Mouse (Mus musculus) hindbrain, embryonic 14.5 days (tissue): ENCODE data around the gene Ltv1. TPM values are rescaled to one million over a fixed set of nuclear protein-coding genes. Genes with fewer than 3 reads are reported as not detected.
A peak's percentile ranks its signal among the peaks of the same experiment; 100 is the strongest.

Source experiments
- ATAC-seq: fragments of 200-750 bp; cut with Nextera tagmentation; 2 replicates; pipeline ENCODE4 v1.8.0; 2017; ENCODE audit warnings: moderate number of reproducible peaks, mild to moderate bottlenecking, moderate TSS enrichment, moderate library complexity; ENCODE audit not compliant: low FRiP score
- DNase-seq: peaks from one replicate; pipeline ENCODE4 v3.0.0-alpha.2; 2015; ENCODE audit warnings: low spot score
- H3K27ac ChIP-seq: fragments of 300-500 bp; sonication (generic); 2 replicates; pipeline ENCODE4 v1.5.1; 2014; ENCODE audit warnings: mild to moderate bottlenecking, moderate library complexity
- H3K27me3 ChIP-seq: fragments of 300-500 bp; sonication (generic); 2 replicates; pipeline ENCODE4 v1.6.1; 2014; ENCODE audit warnings: mild to moderate bottlenecking, low read length, mixed read lengths; ENCODE audit not compliant: control insufficient read depth, insufficient read depth
- H3K36me3 ChIP-seq: fragments of 300-500 bp; sonication (generic); replicated peaks from 2 replicates; pipeline ENCODE4 v1.6.1; 2014; ENCODE audit not compliant: control insufficient read depth, insufficient read depth
- H3K4me1 ChIP-seq: fragments of 300-500 bp; sonication (generic); replicated peaks from 2 replicates; pipeline ENCODE4 v1.6.1; 2014; ENCODE audit warnings: antibody characterized with exemption, low read length, mixed read lengths; ENCODE audit not compliant: control insufficient read depth, insufficient read depth
- H3K4me2 ChIP-seq: fragments of 300-500 bp; sonication (generic); replicated peaks from 2 replicates; pipeline ENCODE4 v1.6.1; 2014; ENCODE audit warnings: mild to moderate bottlenecking, moderate library complexity
- H3K4me3 ChIP-seq: fragments of 300-500 bp; sonication (generic); replicated peaks from 2 replicates; pipeline ENCODE4 v1.5.1; 2014; ENCODE audit warnings: mild to moderate bottlenecking, low read length
- H3K9ac ChIP-seq: fragments of 300-500 bp; sonication (generic); 2 replicates; pipeline ENCODE4 v1.6.1; 2014
- H3K9me3 ChIP-seq: fragments of 300-500 bp; sonication (generic); 2 replicates; pipeline ENCODE4 v1.6.1; 2016; ENCODE audit warnings: low read length; ENCODE audit not compliant: control insufficient read depth
- WGBS: fragments of 180-500 bp; shearing (Covaris S2); extraction: QIAGEN DNeasy Blood & Tissue Kit; methylation state at CpG from one replicate; pipeline ENCODE4 v1.1.7; 2014; 5-methylcytosine and 5-hydroxymethylcytosine counted together
- polyA plus RNA-seq: library from polyadenylated mRNA; unstranded; fragments of >200 nt; fragmentation: Nextera tagmentation; extraction: Ambion mirVana; gene quantifications from 2 replicates; pipeline ENCODE4 v1.2.1, GENCODE M21; 2014

Ltv1 gene
- polyA plus RNA-seq, 1 experiment from 2014 or later = 30.5 TPM

- no peak for ATAC-seq
These were observed 14.9 kb downstream of the Ltv1 start, which contains the start of gene Zc2hc1b for GRCm38 (mm10) chr10:13177973-13178624. TSS of gene Zc2hc1b (minus strand) at chr10:13178023.

DNA sequence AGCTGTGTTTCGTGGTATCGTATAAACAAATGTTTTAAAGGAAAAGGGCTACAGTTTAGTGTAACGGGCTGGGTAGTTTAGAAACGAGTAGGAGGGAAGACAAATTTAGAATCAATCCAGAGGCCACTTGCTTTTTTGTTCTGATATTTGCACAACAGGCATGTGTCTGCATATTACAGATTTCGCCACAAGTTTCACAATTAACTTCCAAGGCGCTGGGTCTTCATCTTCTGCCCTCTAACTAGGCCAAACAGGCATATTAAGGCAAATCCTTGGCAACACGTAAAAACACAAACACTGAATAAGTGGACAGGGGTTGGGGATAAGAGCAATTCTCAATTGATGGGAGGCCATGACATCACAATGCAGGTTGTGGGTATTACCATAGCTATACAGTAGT is 17.1 kb downstream of the Ltv1 start:
- H3K4me3 ChIP-seq = no peak overlapping the region
- no peak for DNase-seq
- no peak overlapping the region for H3K4me2 ChIP-seq
- H3K27me3 ChIP-seq = no peaks in the 10 kb centered on the region
- H3K4me1 ChIP-seq = peaks cover 6% of the 10 kb centered on the region
- H3K9ac ChIP-seq = no peak overlapping the region
- H3K27ac ChIP-seq = no peak overlapping the region
- peaks cover 45% of the 10 kb centered on the region for H3K36me3 ChIP-seq
- WGBS = 95% methylated on average over 7 of the region's 7 CpGs
- ATAC-seq = no peak
- no peaks in the 10 kb centered on the region for H3K9me3 ChIP-seq

More at GRCm38 (mm10) chr10:13177973-13178624, 14.9 kb downstream of the Ltv1 start, which contains the start of gene Zc2hc1b:
- DNase-seq = no peak
- H3K4me3 ChIP-seq = no peak within 1 kb of the TSS
- 61% methylated on average over 7 of the region's 7 CpGs for WGBS
- no peaks in the 10 kb centered on the region for H3K27me3 ChIP-seq
- peaks cover 65% of the 10 kb centered on the region for H3K36me3 ChIP-seq
- no peak within 1 kb of the TSS for H3K27ac ChIP-seq
- H3K9me3 ChIP-seq = no peaks in the 10 kb centered on the region
- H3K9ac ChIP-seq = no peak within 1 kb of the TSS
- no peaks in the 10 kb centered on the region for H3K4me1 ChIP-seq
- no peak within 1 kb of the TSS for H3K4me2 ChIP-seq

- Histone ChIP-seq H3K9me3 (no peaks in the 10 kb centered on the region), H3K9ac (no peak overlapping the region), H3K36me3 (peaks cover 15% of the 10 kb centered on the region), H3K4me2 (no peak overlapping the region), H3K4me1 (peaks cover 12% of the 10 kb centered on the region), H3K27ac (no peak overlapping the region), H3K4me3 (no peak overlapping the region), H3K27me3 (no peaks in the 10 kb centered on the region)
- ATAC-seq (no peak), DNase-seq (peak; percentile 30)
- 61% methylated on average over 10 of the region's 10 CpGs for WGBS
These were observed 20.2 kb downstream of the Ltv1 start for GRCm38 (mm10) chr10:13172798-13173221.

DNA sequence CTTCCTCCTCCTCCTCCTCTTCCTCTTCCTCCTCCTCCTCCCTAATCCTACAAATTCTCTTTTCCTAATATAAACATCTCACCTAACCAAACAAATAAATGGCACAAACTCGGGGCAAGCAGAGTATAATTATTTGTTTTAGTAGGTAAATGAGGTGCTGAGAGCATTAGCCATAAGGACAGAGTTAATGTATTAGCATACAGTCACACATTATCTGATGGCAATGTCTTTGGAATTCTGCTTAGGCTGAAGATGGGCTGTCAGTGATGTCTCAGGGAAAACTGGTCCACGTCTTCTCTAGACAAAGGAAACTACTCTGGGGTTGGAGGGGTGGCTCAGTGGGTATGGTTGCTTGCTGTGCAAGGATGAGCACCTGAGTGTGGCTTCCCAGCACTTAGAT is 21.5 kb downstream of the Ltv1 start:
- DNase-seq (no peak), ATAC-seq (no peak)
- Histone ChIP-seq H3K4me2 (no peak overlapping the region), H3K4me3 (no peak overlapping the region), H3K27ac (no peak overlapping the region), H3K9ac (no peak overlapping the region), H3K9me3 (no peaks in the 10 kb centered on the region), H3K4me1 (peaks cover 12% of the 10 kb centered on the region), H3K27me3 (no peaks in the 10 kb centered on the region), H3K36me3 (peaks cover 1% of the 10 kb centered on the region; the same call in 1 of the 2 replicates)
- 70% methylated on average over 2 of the region's 2 CpGs for WGBS

DNA sequence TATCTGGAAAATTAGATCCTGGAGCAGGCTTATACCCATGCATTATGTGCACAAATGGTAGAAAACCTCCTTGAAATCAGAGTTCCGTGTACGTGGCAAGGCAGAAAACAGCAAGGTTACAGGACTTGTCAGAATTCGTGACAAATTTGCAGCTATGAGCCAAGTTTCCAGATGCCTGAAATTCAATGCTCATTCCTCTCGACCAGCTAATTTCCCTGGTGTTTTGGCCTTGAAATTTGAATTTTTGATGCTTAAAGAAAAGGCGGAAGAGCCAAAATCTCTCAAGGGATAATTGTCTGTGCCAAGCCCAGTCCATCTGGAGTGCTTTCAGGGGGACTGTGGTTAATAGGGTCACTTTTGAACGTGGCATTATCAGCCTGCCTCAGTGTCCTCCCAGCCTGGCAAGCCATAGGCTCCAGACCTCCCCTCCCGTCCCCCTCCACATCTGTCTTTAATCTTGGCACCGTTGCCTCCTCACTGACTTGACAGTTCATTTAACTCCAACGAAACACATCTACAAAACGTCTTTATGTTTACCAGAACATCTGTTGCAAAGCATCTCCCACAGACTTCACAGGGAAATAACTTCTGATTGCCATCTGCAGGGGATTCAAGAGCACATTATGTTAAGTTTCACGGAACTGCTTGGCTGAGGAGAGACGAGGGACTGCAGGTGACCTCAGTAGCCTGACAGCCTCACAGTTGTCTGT is 22.1 kb downstream of the Ltv1 start:
- ATAC-seq (peak; percentile 80), DNase-seq (peak; percentile 65)
- peaks cover 12% of the 10 kb centered on the region for H3K4me1 ChIP-seq
- no peak overlapping the region for H3K27ac ChIP-seq
- no peaks in the 10 kb centered on the region for H3K36me3 ChIP-seq
- WGBS = 35% methylated on average over 12 of the region's 12 CpGs
- H3K4me3 ChIP-seq = no peak overlapping the region
- no peak overlapping the region for H3K4me2 ChIP-seq
- no peaks in the 10 kb centered on the region for H3K27me3 ChIP-seq
- H3K9me3 ChIP-seq = no peaks in the 10 kb centered on the region
- H3K9ac ChIP-seq = no peak overlapping the region

DNA sequence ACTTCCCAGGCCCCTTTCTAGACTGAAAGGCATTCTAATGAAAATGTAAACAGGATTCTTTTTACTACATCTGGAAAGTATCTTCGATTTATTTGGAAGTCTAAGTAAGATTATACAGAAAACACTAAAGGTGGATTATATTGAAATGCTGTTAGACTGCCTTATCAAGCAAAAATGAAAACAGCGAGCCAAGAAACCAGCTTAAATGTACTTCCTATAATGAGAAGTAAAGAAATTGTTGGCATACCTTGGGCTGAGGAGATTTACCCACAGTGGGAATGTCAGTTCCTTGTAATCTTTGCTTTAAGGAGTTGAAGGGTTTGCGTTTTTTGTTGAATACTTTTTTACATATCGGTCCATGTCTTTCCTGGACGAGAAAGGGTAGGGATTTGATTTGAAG is 24.5 kb downstream of the Ltv1 start:
- Histone ChIP-seq H3K4me3 (no peak overlapping the region), H3K9ac (no peak overlapping the region), H3K36me3 (no peaks in the 10 kb centered on the region), H3K4me2 (no peak overlapping the region), H3K4me1 (peaks cover 12% of the 10 kb centered on the region), H3K9me3 (no peaks in the 10 kb centered on the region), H3K27me3 (no peaks in the 10 kb centered on the region), H3K27ac (no peak overlapping the region)
- DNase-seq (no peak), ATAC-seq (no peak)
- WGBS = 90% methylated on average over 5 of the region's 5 CpGs

GRCm38 (mm10) chr10:13162031-13162430 is 30.9 kb downstream of the Ltv1 start:
- no peak for DNase-seq
- WGBS = 84% methylated on average over 4 of the region's 4 CpGs
- no peaks in the 10 kb centered on the region for H3K36me3 ChIP-seq
- no peak overlapping the region for H3K4me2 ChIP-seq
- no peak overlapping the region for H3K27ac ChIP-seq
- no peaks in the 10 kb centered on the region; the same call in 1 of the 2 replicates for H3K9me3 ChIP-seq
- H3K9ac ChIP-seq = no peak overlapping the region
- no peak for ATAC-seq
- no peaks in the 10 kb centered on the region for H3K27me3 ChIP-seq
- no peaks in the 10 kb centered on the region for H3K4me1 ChIP-seq
- H3K4me3 ChIP-seq = no peak overlapping the region

DNA sequence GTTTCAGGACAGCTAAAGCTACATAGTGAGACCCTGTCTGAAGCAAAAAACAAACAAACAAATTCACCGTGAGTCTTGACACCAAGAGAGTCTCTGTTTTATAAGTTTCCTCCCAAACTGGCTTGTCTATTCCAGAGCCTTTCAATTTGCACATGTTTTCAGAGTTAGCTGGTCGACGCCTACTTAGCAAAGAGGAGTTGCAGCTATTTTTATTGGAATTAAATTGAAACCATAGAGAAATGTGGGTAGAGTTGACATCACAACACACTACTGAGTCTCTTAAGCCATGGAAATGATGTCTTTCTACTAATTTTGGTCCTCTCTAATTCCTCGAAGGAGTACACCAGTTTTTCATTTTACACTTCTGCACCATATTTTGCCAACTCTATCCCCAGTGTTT is 32.1 kb downstream of the Ltv1 start:
- Histone ChIP-seq H3K4me2 (no peak overlapping the region), H3K9ac (no peak overlapping the region), H3K4me1 (no peaks in the 10 kb centered on the region), H3K27me3 (no peaks in the 10 kb centered on the region), H3K9me3 (no peaks in the 10 kb centered on the region; the same call in 1 of the 2 replicates), H3K27ac (no peak overlapping the region), H3K4me3 (no peak overlapping the region), H3K36me3 (no peaks in the 10 kb centered on the region)
- ATAC-seq (no peak), DNase-seq (no peak)
- 91% methylated on average over 4 of the region's 4 CpGs for WGBS

GRCm38 (mm10) chr10:13155377-13155776 is 37.6 kb downstream of the Ltv1 start:
- 71% methylated on average over 5 of the region's 5 CpGs for WGBS
- Histone ChIP-seq H3K4me1 (no peaks in the 10 kb centered on the region), H3K9ac (no peak overlapping the region), H3K27ac (no peak overlapping the region), H3K36me3 (no peaks in the 10 kb centered on the region), H3K9me3 (no peaks in the 10 kb centered on the region; the same call in 1 of the 2 replicates), H3K4me2 (no peak overlapping the region), H3K27me3 (no peaks in the 10 kb centered on the region), H3K4me3 (no peak overlapping the region)
- DNase-seq (no peak), ATAC-seq (no peak)
